Mouse (Mus musculus) MN1 (cell line): ENCODE results near the gene Syde2.
A peak's percentile ranks its signal among the peaks of the same experiment; 100 is the strongest.
"Not testable (repeated sequence)": the region's sequence is repeated elsewhere in the genome, so short reads cannot be mapped to it uniquely, and the experiment has no call there.

Experiments
- DNase-seq: peaks from one replicate; pipeline ENCODE4 v3.0.0-alpha.2; 2016; ENCODE audit warnings: low spot score

Syde2 gene

GRCm38 (mm10) chr3:145966806-145967205 is 20.9 kb upstream of the Syde2 start:
- no peak for DNase-seq

DNA sequence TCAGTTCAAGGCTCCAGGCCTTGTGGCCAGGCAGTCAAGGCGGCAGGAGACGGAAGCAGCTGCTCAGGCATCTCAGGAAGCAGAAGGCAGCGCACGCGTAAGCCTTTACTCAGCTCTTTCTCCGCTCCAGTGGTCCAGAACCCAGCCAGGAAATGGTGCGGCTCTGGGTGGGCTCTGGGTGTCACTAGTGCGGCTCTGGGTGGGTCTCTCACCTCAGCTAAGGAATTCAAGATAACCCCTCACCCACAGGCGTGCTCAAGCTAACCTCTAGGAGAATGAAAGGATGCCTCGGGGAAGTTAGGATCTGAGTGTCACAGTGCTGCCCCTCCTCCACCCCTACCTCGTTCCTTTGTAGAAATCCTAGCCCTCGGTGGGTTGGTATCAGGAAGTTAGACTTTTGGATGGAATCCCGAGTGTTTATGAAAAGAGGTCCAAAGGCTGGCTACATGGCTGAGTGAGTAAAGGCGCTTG is 18.6 kb upstream of the Syde2 start:
- DNase-seq = no peak

DNA sequence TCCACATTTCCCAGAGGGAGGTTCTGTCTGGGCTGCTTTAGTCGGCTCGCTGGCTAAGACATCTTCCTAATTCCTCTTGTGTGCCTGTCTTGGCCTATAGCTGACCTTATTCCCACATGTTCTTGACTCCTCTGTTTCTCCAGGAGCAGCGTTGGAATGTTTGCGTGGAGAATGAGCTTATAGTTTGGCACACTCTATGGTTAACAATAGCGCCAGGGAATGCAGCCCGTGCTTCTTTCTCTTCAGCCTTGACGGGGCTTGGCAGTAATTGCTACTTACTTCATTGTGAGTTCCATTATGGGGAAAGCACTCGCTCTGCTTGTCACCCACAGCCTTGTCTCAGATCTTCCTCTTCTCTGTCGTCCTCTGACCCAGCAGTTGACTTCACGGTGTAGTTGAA is 16.2 kb upstream of the Syde2 start:
- no peak for DNase-seq

- no peak for DNase-seq
Measured at GRCm38 (mm10) chr3:145974986-145975385, 12.7 kb upstream of the Syde2 start.

- no peak for DNase-seq
Measured at GRCm38 (mm10) chr3:145985333-145985925, 2.2 kb upstream of the Syde2 start.

DNA sequence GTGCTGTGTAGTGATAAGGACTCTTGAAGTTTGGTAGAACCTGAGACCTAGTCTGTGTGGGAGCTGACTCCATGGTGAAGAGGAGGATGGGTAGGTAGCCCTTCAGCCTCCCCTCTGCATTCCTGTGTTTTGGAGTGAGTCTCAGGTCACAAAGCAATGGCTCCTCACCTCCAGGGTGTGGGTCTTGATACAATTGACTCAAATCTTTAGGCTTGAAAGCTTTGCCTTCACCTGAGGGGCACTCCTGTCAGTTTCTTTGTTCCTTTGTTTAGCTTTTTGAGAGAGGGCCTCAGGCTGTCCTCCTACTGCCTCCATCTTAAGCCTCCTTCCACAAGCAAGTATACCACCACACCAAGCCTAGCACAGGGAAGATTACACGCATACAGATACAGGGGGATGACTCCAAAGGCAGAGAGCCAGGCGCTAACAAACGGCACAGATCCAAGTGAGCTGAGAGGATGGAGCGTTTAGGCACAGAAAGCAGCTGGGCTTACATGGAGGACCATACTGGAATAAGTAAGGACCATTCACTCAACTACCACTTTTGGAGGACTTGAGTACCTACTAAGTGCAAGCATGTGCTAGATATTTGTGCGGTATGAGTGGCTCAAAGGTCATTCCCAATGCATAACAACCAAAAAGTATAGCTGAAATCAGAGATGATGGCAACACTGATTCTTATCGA is 1.2 kb upstream of the Syde2 start:
- DNase-seq = no peak

GRCm38 (mm10) chr3:145987970-145988683 is 457 bp downstream of the Syde2 start:
- peak; percentile 85 for DNase-seq

GRCm38 (mm10) chr3:145988684-145989575 is 1.3 kb downstream of the Syde2 start:
- DNase-seq = no peak

DNA sequence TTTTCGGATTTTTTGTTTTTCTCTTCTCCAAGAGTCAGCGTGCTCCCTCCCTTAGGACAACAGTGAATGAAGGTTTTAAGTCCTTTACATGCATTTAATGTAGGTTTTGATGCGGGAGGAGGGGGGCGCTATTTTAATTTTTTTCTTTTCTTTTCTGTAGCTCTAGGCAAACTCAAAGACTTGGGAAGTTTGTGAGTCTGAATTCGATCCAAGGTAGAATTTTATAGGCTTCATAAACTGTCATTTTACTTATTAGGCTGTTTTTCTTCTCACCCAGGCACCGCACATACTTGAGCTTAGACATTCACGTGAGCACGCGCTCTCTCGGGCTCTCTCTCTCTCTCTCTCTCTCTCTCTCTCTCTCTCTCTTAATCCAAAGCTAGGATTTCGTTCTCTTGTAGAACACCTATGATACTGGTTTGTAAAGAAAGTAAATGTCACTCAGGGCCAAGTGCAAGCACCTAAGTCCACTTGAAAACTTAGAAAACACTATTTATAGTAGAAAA is 2.0 kb downstream of the Syde2 start:
- peak; percentile 27 for DNase-seq

DNA sequence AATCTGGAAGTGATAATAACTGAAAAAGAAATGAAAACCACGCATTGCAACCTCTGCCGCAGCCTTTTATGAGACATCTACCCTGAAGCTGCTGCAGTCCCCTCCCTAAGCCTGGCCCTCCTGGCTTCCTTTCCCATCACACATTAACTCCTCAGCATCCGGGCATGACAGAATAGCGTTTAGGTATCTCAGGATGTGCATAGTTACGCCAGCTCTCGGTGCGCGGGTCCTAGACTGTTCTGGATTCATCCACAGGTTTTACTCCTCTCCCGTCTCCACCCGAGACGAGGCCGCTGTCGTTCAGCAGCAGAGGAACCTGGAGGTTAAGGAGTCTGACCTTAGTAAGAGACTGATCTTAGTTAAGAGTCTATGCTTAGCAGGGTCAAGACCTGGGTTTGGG is 3.5 kb downstream of the Syde2 start:
- DNase-seq = no peak

GRCm38 (mm10) chr3:145991976-145992730 is 4.5 kb downstream of the Syde2 start:
- DNase-seq = no peak

GRCm38 (mm10) chr3:145992796-145993195 is 5.1 kb downstream of the Syde2 start:
- DNase-seq = no peak

GRCm38 (mm10) chr3:145993481-145994201 is 6.0 kb downstream of the Syde2 start:
- DNase-seq = no peak

- DNase-seq = no peak
Measured at GRCm38 (mm10) chr3:145995489-145995888, 7.8 kb downstream of the Syde2 start.

DNA sequence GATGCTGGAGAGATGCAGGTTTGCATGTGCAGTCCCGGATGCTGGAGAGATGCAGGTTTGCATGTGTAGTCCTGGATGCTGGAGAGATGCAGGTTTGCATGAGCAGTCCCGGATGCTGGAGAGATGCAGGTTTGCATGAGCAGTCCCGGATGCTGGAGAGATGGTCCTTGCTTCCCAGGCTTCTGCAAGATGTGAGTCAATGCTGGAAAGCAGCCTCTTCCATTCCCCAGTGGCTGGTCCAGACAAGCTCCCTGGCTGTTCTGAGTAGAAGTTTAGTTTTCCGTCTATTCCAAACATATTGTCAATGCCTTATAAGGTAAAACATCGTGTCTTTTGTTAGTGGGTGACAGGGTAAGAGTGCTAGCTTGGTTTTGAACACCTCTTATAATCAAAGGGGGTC is 8.9 kb downstream of the Syde2 start:
- not testable (repeated sequence) for DNase-seq

GRCm38 (mm10) chr3:146004347-146005051 is 16.8 kb downstream of the Syde2 start:
- DNase-seq = no peak

DNA sequence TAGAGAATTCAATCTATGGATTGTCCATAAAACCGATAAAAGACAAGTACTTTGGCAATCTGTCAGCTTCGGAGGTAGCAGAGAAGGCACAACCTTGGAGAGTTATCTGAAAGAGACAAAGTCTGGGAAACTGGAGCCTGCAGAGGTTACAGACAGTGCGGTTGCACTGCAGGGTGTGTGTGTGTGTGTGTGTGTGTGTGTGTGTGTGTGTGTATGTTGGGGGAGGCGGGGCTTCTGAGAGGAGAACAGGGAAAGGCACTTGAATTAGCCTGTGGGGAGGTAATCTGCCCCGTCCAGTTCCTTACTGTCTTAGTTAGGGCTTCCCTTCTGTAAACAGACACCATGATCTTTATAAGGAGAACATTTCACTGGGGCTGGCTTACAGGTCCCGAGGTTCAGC is 20.2 kb downstream of the Syde2 start:
- no peak for DNase-seq

- peak; percentile 58 for DNase-seq
Measured at GRCm38 (mm10) chr3:146009859-146010645, 22.4 kb downstream of the Syde2 start.

GRCm38 (mm10) chr3:146010751-146011150 is 23.1 kb downstream of the Syde2 start:
- DNase-seq = no peak
